Mouse (Mus musculus) frontal cortex, postnatal 36 days (tissue): ENCODE measurements around the gene Tlcd2.
A peak's percentile ranks its signal among the peaks of the same experiment; 100 is the strongest.
"Not testable (repeated sequence)": the region's sequence is repeated elsewhere in the genome, so short reads cannot be mapped to it uniquely, and the experiment has no call there.

Experiments used
- DNase-seq, 2 experiments: peaks; one replicate each; pipeline ENCODE4 v3.0.0; 2022; ENCODE audit warnings: low spot score in 2 of 2

Gene Tlcd2

GRCm38 (mm10) chr11:75449695-75450094 is 11.8 kb upstream of the Tlcd2 start:
- no peak for DNase-seq

GRCm38 (mm10) chr11:75450304-75450908 is 11.1 kb upstream of the Tlcd2 start:
- no peak for DNase-seq

- DNase-seq: no peak
Measured at GRCm38 (mm10) chr11:75450936-75451335, 10.6 kb upstream of the Tlcd2 start.

- DNase-seq: no peak
Measured at GRCm38 (mm10) chr11:75452081-75452480, 9.4 kb upstream of the Tlcd2 start.

GRCm38 (mm10) chr11:75452812-75453557 is 8.5 kb upstream of the Tlcd2 start:
- no peak for DNase-seq

GRCm38 (mm10) chr11:75453991-75454930 is 7.3 kb upstream of the Tlcd2 start, which contains the start of gene Wdr81:
Wdr81 (minus strand) TSS chr11:75454717.
- DNase-seq: peak; percentile 88 to 91

- DNase-seq: no peak
Measured at GRCm38 (mm10) chr11:75455041-75455736, 6.3 kb upstream of the Tlcd2 start.

GRCm38 (mm10) chr11:75455971-75456370 is 5.5 kb upstream of the Tlcd2 start:
- not testable (repeated sequence) for DNase-seq

- DNase-seq: no peak
Measured at GRCm38 (mm10) chr11:75456440-75456871, 5.1 kb upstream of the Tlcd2 start.

GRCm38 (mm10) chr11:75458169-75458568 is 3.3 kb upstream of the Tlcd2 start:
- DNase-seq: no peak

GRCm38 (mm10) chr11:75458628-75459041 is 2.9 kb upstream of the Tlcd2 start:
- DNase-seq: no peak

- DNase-seq: no peak
Measured at GRCm38 (mm10) chr11:75459141-75459711, 2.3 kb upstream of the Tlcd2 start.

GRCm38 (mm10) chr11:75459751-75460102 is 1.8 kb upstream of the Tlcd2 start:
- DNase-seq: no peak

- DNase-seq: peak; percentile 88 to 93
Measured at GRCm38 (mm10) chr11:75460103-75460843, 1.2 kb upstream of the Tlcd2 start.

GRCm38 (mm10) chr11:75461743-75462252 is 283 bp downstream of the Tlcd2 start:
- DNase-seq: no peak

- no peak for DNase-seq
Measured at GRCm38 (mm10) chr11:75462253-75462783, 803 bp downstream of the Tlcd2 start.

GRCm38 (mm10) chr11:75462865-75463336 is 1.4 kb downstream of the Tlcd2 start:
- DNase-seq: peak in 1 of 2 experiments; percentile 63

GRCm38 (mm10) chr11:75463624-75464023 is 2.1 kb downstream of the Tlcd2 start:
- DNase-seq: no peak

- no peak for DNase-seq
Measured at GRCm38 (mm10) chr11:75464417-75464816, 2.9 kb downstream of the Tlcd2 start.

GRCm38 (mm10) chr11:75465051-75465450 is 3.5 kb downstream of the Tlcd2 start:
- no peak for DNase-seq
